Mouse (Mus musculus) embryonic facial prominence, embryonic 12.5 days (tissue): Measurements from ENCODE around the gene Eps15l1. TPM values are rescaled to one million over a fixed set of nuclear protein-coding genes. Genes with fewer than 3 reads are reported as not detected.

Source experiments
- ATAC-seq: fragments of 200-750 bp; cut with Nextera tagmentation; 2 replicates; pipeline ENCODE4 v1.8.0; 2017; ENCODE audit not compliant: insufficient number of reproducible peaks, insufficient read depth, low FRiP score, low TSS enrichment
- H3K27ac ChIP-seq: fragments of 300-500 bp; sonication (generic); 2 replicates; pipeline ENCODE4 v1.5.1; 2016; ENCODE audit warnings: mild to moderate bottlenecking
- H3K27me3 ChIP-seq: fragments of 300-500 bp; sonication (generic); 2 replicates; pipeline ENCODE4 v1.6.1; 2016; ENCODE audit warnings: mild to moderate bottlenecking, moderate library complexity
- H3K36me3 ChIP-seq: fragments of 300-500 bp; sonication (generic); 2 replicates; pipeline ENCODE4 v1.6.1; 2016; ENCODE audit warnings: mild to moderate bottlenecking
- H3K4me1 ChIP-seq: fragments of 300-500 bp; sonication (generic); 2 replicates; pipeline ENCODE4 v1.6.1; 2016
- H3K4me2 ChIP-seq: fragments of 300-500 bp; sonication (generic); replicated peaks from 2 replicates; pipeline ENCODE4 v1.6.1; 2016; ENCODE audit warnings: mild to moderate bottlenecking, moderate library complexity
- H3K4me3 ChIP-seq: fragments of 300-500 bp; sonication (generic); 2 replicates; pipeline ENCODE4 v1.5.1; 2016; ENCODE audit warnings: mild to moderate bottlenecking
- H3K9ac ChIP-seq: fragments of 300-500 bp; sonication (generic); 2 replicates; pipeline ENCODE4 v1.6.1; 2016; ENCODE audit warnings: mild to moderate bottlenecking, moderate library complexity
- H3K9me3 ChIP-seq: fragments of 300-500 bp; sonication (generic); 2 replicates; pipeline ENCODE4 v1.6.1; 2016; ENCODE audit warnings: mild to moderate bottlenecking, moderate library complexity
- WGBS: fragments of 180-500 bp; shearing (Covaris S2); methylation state at CpG from one replicate; pipeline ENCODE4 v1.1.7; 2016; 5-methylcytosine and 5-hydroxymethylcytosine counted together
- polyA plus RNA-seq: library from polyadenylated mRNA; unstranded; fragments of >200 nt; fragmentation: Nextera tagmentation; extraction: Ambion mirVana; gene quantifications from 2 replicates; pipeline ENCODE4 v1.2.1, GENCODE M21; 2016

The Eps15l1 gene
- polyA plus RNA-seq, 1 experiment from 2014 or later = 69.0 TPM

- H3K36me3 ChIP-seq = peaks cover 5% of the 10 kb centered on the region; the same call in 1 of the 2 replicates
- no peak overlapping the region for H3K4me2 ChIP-seq
- H3K9me3 ChIP-seq = no peaks in the 10 kb centered on the region
- H3K27me3 ChIP-seq = no peaks in the 10 kb centered on the region
- no peak overlapping the region for H3K4me3 ChIP-seq
- no peak for ATAC-seq
- H3K27ac ChIP-seq = no peak overlapping the region
- H3K9ac ChIP-seq = no peak overlapping the region
- 96% methylated on average over 1 of the region's 1 CpGs for WGBS
- H3K4me1 ChIP-seq = peaks cover 10% of the 10 kb centered on the region; the same call in 1 of the 2 replicates
Observed at GRCm38 (mm10) chr8:72407878-72408277, 13.4 kb downstream of the Eps15l1 start.

- Histone ChIP-seq H3K27ac (no peak overlapping the region), H3K9me3 (no peaks in the 10 kb centered on the region), H3K4me2 (no peak overlapping the region), H3K27me3 (no peaks in the 10 kb centered on the region), H3K4me1 (0 out of 2 replicates have a peak, but pooled peaks cover 5% of the 10 kb centered on the region), H3K4me3 (no peak overlapping the region), H3K9ac (no peak overlapping the region), H3K36me3 (peaks cover 12% of the 10 kb centered on the region)
- no peak for ATAC-seq
- 95% methylated on average over 3 of the region's 3 CpGs for WGBS
Observed at GRCm38 (mm10) chr8:72402981-72403380, 18.3 kb downstream of the Eps15l1 start.

- WGBS = 79% methylated on average over 1 of the region's 1 CpGs
- no peak overlapping the region for H3K4me2 ChIP-seq
- H3K27me3 ChIP-seq = no peaks in the 10 kb centered on the region
- H3K36me3 ChIP-seq = peaks cover 28% of the 10 kb centered on the region
- H3K4me1 ChIP-seq = no peaks in the 10 kb centered on the region
- no peak overlapping the region for H3K27ac ChIP-seq
- no peak overlapping the region for H3K9ac ChIP-seq
- H3K9me3 ChIP-seq = no peaks in the 10 kb centered on the region
- no peak for ATAC-seq
- no peak overlapping the region for H3K4me3 ChIP-seq
Observed at GRCm38 (mm10) chr8:72401381-72401780, 19.9 kb downstream of the Eps15l1 start.

DNA sequence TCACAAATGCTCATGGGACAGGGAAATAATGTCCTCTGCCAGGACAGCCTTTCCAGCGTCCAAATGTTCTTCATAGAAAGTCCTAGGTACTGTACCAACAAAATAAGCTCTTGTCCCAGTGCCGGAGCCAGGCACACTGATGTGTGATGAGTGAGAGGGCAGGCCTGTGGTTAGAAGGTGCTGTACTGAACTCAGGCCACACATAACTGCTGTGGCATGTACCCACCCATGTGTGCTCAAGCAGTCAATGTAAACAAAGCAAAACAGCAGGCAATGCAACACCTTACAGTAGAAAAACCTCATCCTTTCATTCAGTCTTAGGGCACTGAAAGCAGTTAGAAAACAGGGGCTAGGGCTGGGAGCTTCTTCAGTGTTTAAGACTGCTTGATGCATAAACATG is 35.5 kb downstream of the Eps15l1 start:
- H3K4me3 ChIP-seq = no peak overlapping the region
- no peaks in the 10 kb centered on the region for H3K4me1 ChIP-seq
- no peak for ATAC-seq
- 91% methylated on average over 2 of the region's 2 CpGs for WGBS
- peaks cover 99% of the 10 kb centered on the region for H3K36me3 ChIP-seq
- no peak overlapping the region for H3K4me2 ChIP-seq
- H3K9me3 ChIP-seq = no peaks in the 10 kb centered on the region
- H3K9ac ChIP-seq = no peak overlapping the region
- no peaks in the 10 kb centered on the region for H3K27me3 ChIP-seq
- H3K27ac ChIP-seq = no peak overlapping the region

GRCm38 (mm10) chr8:72382395-72382794 is 38.9 kb downstream of the Eps15l1 start:
- Histone ChIP-seq H3K9ac (no peak overlapping the region), H3K4me2 (no peak overlapping the region), H3K4me1 (no peaks in the 10 kb centered on the region), H3K4me3 (no peak overlapping the region), H3K36me3 (peaks cover 100% of the 10 kb centered on the region), H3K27me3 (no peaks in the 10 kb centered on the region), H3K27ac (no peak overlapping the region), H3K9me3 (no peaks in the 10 kb centered on the region)
- no peak for ATAC-seq
- 59% methylated on average over 5 of the region's 5 CpGs for WGBS

- no peaks in the 10 kb centered on the region for H3K9me3 ChIP-seq
- H3K4me3 ChIP-seq = no peak overlapping the region
- no peak overlapping the region for H3K9ac ChIP-seq
- WGBS = 84% methylated on average over 8 of the region's 8 CpGs
- no peak overlapping the region for H3K4me2 ChIP-seq
- H3K4me1 ChIP-seq = no peaks in the 10 kb centered on the region
- H3K27ac ChIP-seq = no peak overlapping the region
- peaks cover 100% of the 10 kb centered on the region for H3K36me3 ChIP-seq
- ATAC-seq = no peak
- H3K27me3 ChIP-seq = no peaks in the 10 kb centered on the region
Observed at GRCm38 (mm10) chr8:72380656-72381055, 40.6 kb downstream of the Eps15l1 start.

GRCm38 (mm10) chr8:72376900-72377299 is 44.4 kb downstream of the Eps15l1 start:
- no peak for ATAC-seq
- peaks cover 97% of the 10 kb centered on the region for H3K36me3 ChIP-seq
- no peaks in the 10 kb centered on the region for H3K4me1 ChIP-seq
- WGBS = 97% methylated on average over 2 of the region's 2 CpGs
- H3K27me3 ChIP-seq = no peaks in the 10 kb centered on the region
- no peak overlapping the region for H3K4me3 ChIP-seq
- H3K27ac ChIP-seq = no peak overlapping the region
- H3K4me2 ChIP-seq = no peak overlapping the region
- H3K9me3 ChIP-seq = no peaks in the 10 kb centered on the region
- no peak overlapping the region for H3K9ac ChIP-seq

- Histone ChIP-seq H3K4me2 (no peak overlapping the region), H3K27ac (no peak overlapping the region), H3K9ac (no peak overlapping the region), H3K4me1 (no peaks in the 10 kb centered on the region), H3K9me3 (no peaks in the 10 kb centered on the region), H3K4me3 (no peak overlapping the region), H3K36me3 (peaks cover 97% of the 10 kb centered on the region), H3K27me3 (no peaks in the 10 kb centered on the region)
- no peak for ATAC-seq
- WGBS = 91% methylated on average over 5 of the region's 5 CpGs
Observed at GRCm38 (mm10) chr8:72376309-72376708, 45.0 kb downstream of the Eps15l1 start.

DNA sequence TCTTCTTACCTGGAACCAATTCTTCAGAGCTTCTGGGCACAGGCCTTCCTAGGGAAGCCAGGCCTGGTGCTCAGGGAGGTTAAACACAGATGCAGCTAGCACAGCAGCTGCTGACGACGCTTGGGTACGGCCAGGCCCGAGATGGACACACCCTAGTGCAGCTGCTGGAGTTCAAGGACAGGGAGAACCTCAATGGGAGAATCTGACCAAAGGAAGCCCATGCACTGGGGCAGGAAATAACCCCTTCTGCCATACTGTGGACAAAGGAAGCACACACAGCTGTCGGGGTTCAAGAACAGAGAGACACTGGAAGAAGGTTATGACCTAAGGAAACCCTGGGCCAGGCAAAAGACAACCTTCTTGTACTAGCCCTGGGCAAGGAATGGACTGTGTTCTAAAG is 46.1 kb downstream of the Eps15l1 start:
- H3K9ac ChIP-seq = no peak overlapping the region
- H3K4me3 ChIP-seq = no peak overlapping the region
- 77% methylated on average over 5 of the region's 5 CpGs for WGBS
- no peak for ATAC-seq
- H3K9me3 ChIP-seq = no peaks in the 10 kb centered on the region
- H3K4me2 ChIP-seq = no peak overlapping the region
- H3K4me1 ChIP-seq = no peaks in the 10 kb centered on the region
- H3K27me3 ChIP-seq = no peaks in the 10 kb centered on the region
- H3K27ac ChIP-seq = no peak overlapping the region
- H3K36me3 ChIP-seq = peaks cover 97% of the 10 kb centered on the region

DNA sequence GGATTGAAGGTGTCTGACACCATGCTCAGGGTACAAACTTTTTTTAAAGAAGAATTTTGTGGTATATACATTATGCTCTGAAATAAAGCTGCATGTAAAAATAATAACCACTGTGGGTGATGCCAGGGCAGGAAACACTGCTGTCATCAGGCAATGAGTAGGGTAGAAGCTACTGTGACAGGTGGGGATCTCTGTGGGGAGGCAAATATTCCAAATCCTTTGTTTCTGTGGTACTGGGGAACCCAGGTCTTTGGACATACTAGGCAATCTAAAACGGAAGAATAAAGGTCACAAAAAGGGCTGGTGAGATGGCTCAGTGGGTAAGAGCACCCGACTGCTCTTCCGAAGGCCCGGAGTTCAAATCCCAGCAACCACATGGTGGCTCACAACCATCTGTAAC is 48.9 kb downstream of the Eps15l1 start:
- ATAC-seq = no peak
- H3K27ac ChIP-seq = no peak overlapping the region
- H3K4me2 ChIP-seq = no peak overlapping the region
- H3K9ac ChIP-seq = no peak overlapping the region
- H3K9me3 ChIP-seq = no peaks in the 10 kb centered on the region
- no peaks in the 10 kb centered on the region for H3K27me3 ChIP-seq
- peaks cover 97% of the 10 kb centered on the region for H3K36me3 ChIP-seq
- H3K4me3 ChIP-seq = no peak overlapping the region
- 88% methylated on average over 4 of the region's 4 CpGs for WGBS
- no peaks in the 10 kb centered on the region for H3K4me1 ChIP-seq

- no peaks in the 10 kb centered on the region for H3K4me1 ChIP-seq
- H3K9me3 ChIP-seq = no peaks in the 10 kb centered on the region
- no peak overlapping the region for H3K9ac ChIP-seq
- H3K4me3 ChIP-seq = no peak overlapping the region
- no peak overlapping the region for H3K4me2 ChIP-seq
- ATAC-seq = no peak
- H3K36me3 ChIP-seq = peaks cover 97% of the 10 kb centered on the region
- 96% methylated on average over 3 of the region's 3 CpGs for WGBS
- H3K27me3 ChIP-seq = no peaks in the 10 kb centered on the region
- H3K27ac ChIP-seq = no peak overlapping the region
Observed at GRCm38 (mm10) chr8:72371356-72371755, 49.9 kb downstream of the Eps15l1 start.

DNA sequence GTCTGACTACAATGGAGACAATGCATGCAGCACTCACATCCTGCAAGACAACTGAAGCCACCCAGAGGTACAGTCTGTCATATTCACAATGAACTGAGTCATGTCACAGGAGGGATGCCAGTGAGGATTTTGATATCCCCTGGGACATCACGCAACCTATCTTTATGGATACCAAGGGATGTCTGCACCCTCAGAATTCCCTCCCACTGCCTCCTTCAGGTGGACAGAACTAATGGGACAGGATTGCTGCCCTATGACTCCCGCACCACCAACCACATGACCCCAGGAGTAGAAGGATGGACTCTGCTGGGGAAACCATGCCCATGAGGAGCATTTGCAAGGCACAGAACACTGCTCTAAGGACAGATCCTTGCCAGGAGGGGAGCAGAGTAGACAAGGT is 54.8 kb downstream of the Eps15l1 start:
- no peak overlapping the region for H3K27ac ChIP-seq
- H3K9me3 ChIP-seq = no peaks in the 10 kb centered on the region
- H3K4me2 ChIP-seq = no peak overlapping the region
- peaks cover 88% of the 10 kb centered on the region for H3K36me3 ChIP-seq
- no peaks in the 10 kb centered on the region for H3K4me1 ChIP-seq
- H3K4me3 ChIP-seq = no peak overlapping the region
- no peaks in the 10 kb centered on the region for H3K27me3 ChIP-seq
- no peak for ATAC-seq
- 96% methylated on average over 2 of the region's 2 CpGs for WGBS
- H3K9ac ChIP-seq = no peak overlapping the region

GRCm38 (mm10) chr8:72365826-72366225 is 55.4 kb downstream of the Eps15l1 start:
- peaks cover 85% of the 10 kb centered on the region for H3K36me3 ChIP-seq
- H3K27me3 ChIP-seq = no peaks in the 10 kb centered on the region
- H3K4me3 ChIP-seq = no peak overlapping the region
- no peaks in the 10 kb centered on the region for H3K4me1 ChIP-seq
- no peaks in the 10 kb centered on the region for H3K9me3 ChIP-seq
- 29% methylated on average over 3 of the region's 3 CpGs for WGBS
- H3K4me2 ChIP-seq = no peak overlapping the region
- no peak overlapping the region for H3K27ac ChIP-seq
- H3K9ac ChIP-seq = no peak overlapping the region
- ATAC-seq = no peak
